Mouse (Mus musculus) CH12.LX (cell line): ENCODE data around the gene Atf3. TPM values are rescaled to one million over a fixed set of nuclear protein-coding genes. Genes with fewer than 3 reads are reported as not detected.
A peak's percentile ranks its signal among the peaks of the same experiment; 100 is the strongest.

Experiments used
- DNase-seq: peaks from one replicate; pipeline ENCODE4 v3.0.0-alpha.2; 2013; ENCODE audit errors: extremely low read depth
- H3K27ac ChIP-seq: 2 replicates; pipeline ENCODE4 v1.5.1; 2012; ENCODE audit warnings: low read depth, mild to moderate bottlenecking, control low read depth, moderate library complexity; ENCODE audit not compliant: insufficient read depth
- H3K27me3 ChIP-seq: replicated peaks from 2 replicates; pipeline ENCODE3; 2012; ENCODE audit warnings: inconsistent platforms
- H3K36me3 ChIP-seq, 2 experiments: replicated peaks in 1 of 2; 2 replicates each; pipeline versions ENCODE3 to v1.6.1; 2012; ENCODE audit warnings: inconsistent platforms in 1 of 2, low read length in 1 of 2, mild to moderate bottlenecking in 1 of 2, mixed read lengths in 1 of 2, moderate library complexity in 1 of 2; ENCODE audit not compliant: control insufficient read depth in 1 of 2, insufficient read depth in 1 of 2
- H3K4me1 ChIP-seq, 2 experiments: 2 replicates each; pipeline ENCODE4 v1.6.1; 2012; ENCODE audit warnings: inconsistent platforms in 1 of 2, moderate library complexity in 1 of 2; ENCODE audit not compliant: insufficient read depth in 2 of 2, control insufficient read depth in 1 of 2
- H3K4me2 ChIP-seq: 2 replicates; pipeline ENCODE4 v1.6.1; 2012; ENCODE audit warnings: low read depth, mild to moderate bottlenecking, control low read depth; ENCODE audit not compliant: poor library complexity, insufficient read depth, severe bottlenecking
- H3K4me3 ChIP-seq, 3 experiments: fragments of 150-350 bp in 1 of 3; sonication (generic) in 1 of 3; replicated peaks in 1 of 3; 2 replicates each; pipeline versions ENCODE3 to v1.5.1; 2011 to 2012; ENCODE audit warnings: low read depth in 2 of 3, low read length in 2 of 3, mild to moderate bottlenecking in 2 of 3, moderate library complexity in 2 of 3, control low read depth in 1 of 3, improper control_type of control experiment in 1 of 3, inconsistent platforms in 1 of 3, mixed read lengths in 1 of 3; ENCODE audit not compliant: poor library complexity in 1 of 3
- H3K79me2 ChIP-seq: replicated peaks from 2 replicates; pipeline ENCODE4 v1.6.1; 2012; ENCODE audit warnings: mild to moderate bottlenecking, moderate library complexity; ENCODE audit not compliant: control insufficient read depth, poor library complexity, insufficient read depth, severe bottlenecking; ENCODE audit errors: extremely low read depth
- H3K9ac ChIP-seq: 2 replicates; pipeline ENCODE4 v1.6.1; 2012; ENCODE audit warnings: low read depth, mild to moderate bottlenecking, control low read depth, moderate library complexity; ENCODE audit not compliant: insufficient read depth
- H3K9me3 ChIP-seq: replicated peaks from 2 replicates; pipeline ENCODE3; 2012; ENCODE audit warnings: low read length, inconsistent platforms, mixed read lengths
- CHD1 ChIP-seq: IDR thresholded peaks from 2 replicates; pipeline ENCODE4 v1.6.1; 2012; ENCODE audit warnings: low read depth, low read length, improper control_type of control experiment, inconsistent platforms
- CHD2 ChIP-seq: IDR thresholded peaks from 2 replicates; pipeline ENCODE4 v1.6.1; 2011; ENCODE audit warnings: low read length, improper control_type of control experiment
- CTCF ChIP-seq, 2 experiments: IDR thresholded peaks in 1 of 2; conservative IDR thresholded peaks in 1 of 2; 2 replicates each; pipeline ENCODE4 v1.5.1; 2011 to 2012; ENCODE audit warnings: low read depth in 2 of 2, low read length in 2 of 2, improper control_type of control experiment in 1 of 2, inconsistent platforms in 1 of 2, mild to moderate bottlenecking in 1 of 2, moderate library complexity in 1 of 2
- E2F4 ChIP-seq: IDR thresholded peaks from 2 replicates; pipeline ENCODE4 v1.6.1; 2011; ENCODE audit warnings: low read depth, low read length, improper control_type of control experiment; ENCODE audit not compliant: insufficient replicate concordance
- EP300 ChIP-seq: IDR thresholded peaks from 2 replicates; pipeline ENCODE4 v1.6.1; 2011; ENCODE audit warnings: low read length, improper control_type of control experiment
- GABPA ChIP-seq: IDR thresholded peaks from 2 replicates; pipeline ENCODE4 v1.6.1; 2012; ENCODE audit warnings: low read depth, low read length, improper control_type of control experiment, inconsistent platforms; ENCODE audit not compliant: insufficient replicate concordance
- HCFC1 ChIP-seq: IDR thresholded peaks from 2 replicates; pipeline ENCODE4 v1.6.1; 2012; ENCODE audit warnings: low read depth, mild to moderate bottlenecking, inconsistent platforms, low read length, improper control_type of control experiment
- IRF4 ChIP-seq: IDR thresholded peaks from 2 replicates; pipeline ENCODE4 v1.6.1; 2014; ENCODE audit warnings: low read depth, mild to moderate bottlenecking, inconsistent platforms, low read length, improper control_type of control experiment
- JUN ChIP-seq: IDR thresholded peaks from 2 replicates; pipeline ENCODE4 v1.6.1; 2011; ENCODE audit warnings: low read depth, mild to moderate bottlenecking, low read length, improper control_type of control experiment, moderate library complexity; ENCODE audit not compliant: insufficient read depth
- JUND ChIP-seq: conservative IDR thresholded peaks from 2 replicates; pipeline ENCODE4 v1.6.1; 2011; ENCODE audit warnings: low read depth, low read length, improper control_type of control experiment
- KAT2A ChIP-seq: IDR thresholded peaks from 2 replicates; pipeline ENCODE4 v1.6.1; 2012; ENCODE audit warnings: low read length, improper control_type of control experiment, inconsistent platforms; ENCODE audit not compliant: insufficient replicate concordance
- MAX ChIP-seq: IDR thresholded peaks from 2 replicates; pipeline ENCODE4 v1.6.1; 2011; ENCODE audit warnings: low read length, improper control_type of control experiment
- MAZ ChIP-seq: IDR thresholded peaks from 2 replicates; pipeline ENCODE4 v1.6.1; 2012; ENCODE audit warnings: low read depth, mild to moderate bottlenecking, inconsistent platforms, low read length, improper control_type of control experiment, moderate library complexity
- MEF2A ChIP-seq: IDR thresholded peaks from 2 replicates; pipeline ENCODE4 v1.6.1; 2014; ENCODE audit warnings: low read depth, mild to moderate bottlenecking, inconsistent platforms, low read length, improper control_type of control experiment, borderline replicate concordance
- MXI1 ChIP-seq: IDR thresholded peaks from 2 replicates; pipeline ENCODE4 v1.6.1; 2011; ENCODE audit warnings: mild to moderate bottlenecking, low read depth, low read length, improper control_type of control experiment
- MYC ChIP-seq: IDR thresholded peaks from 2 replicates; pipeline ENCODE4 v1.6.1; 2011; ENCODE audit warnings: low read depth, mild to moderate bottlenecking, improper control_type of control experiment, low read length
- NELFE ChIP-seq: IDR thresholded peaks from 2 replicates; pipeline ENCODE4 v1.6.1; 2011; ENCODE audit warnings: low read depth, low read length, improper control_type of control experiment
- PAX5 ChIP-seq: IDR thresholded peaks from 2 replicates; pipeline ENCODE4 v1.6.1; 2012; ENCODE audit warnings: low read length, inconsistent platforms, mixed read lengths
- POLR2A ChIP-seq: IDR thresholded peaks from 2 replicates; pipeline ENCODE4 v1.6.1; 2011; ENCODE audit warnings: low read depth, mild to moderate bottlenecking, improper control_type of control experiment, low read length
- RAD21 ChIP-seq: IDR thresholded peaks from 2 replicates; pipeline ENCODE4 v1.6.1; 2011; ENCODE audit warnings: low read depth, mild to moderate bottlenecking, low read length, improper control_type of control experiment, moderate library complexity
- SMC3 ChIP-seq: IDR thresholded peaks from 2 replicates; pipeline ENCODE4 v1.6.1; 2011; ENCODE audit warnings: low read depth, low read length, improper control_type of control experiment
- TBP ChIP-seq: conservative IDR thresholded peaks from 2 replicates; pipeline ENCODE4 v1.6.1; 2011; ENCODE audit warnings: low read depth, low read length, improper control_type of control experiment
- TCF12 ChIP-seq: IDR thresholded peaks from 2 replicates; pipeline ENCODE4 v1.6.1; 2014; ENCODE audit warnings: low read depth, mild to moderate bottlenecking, inconsistent platforms, low read length, improper control_type of control experiment
- UBTF ChIP-seq: IDR thresholded peaks from 2 replicates; pipeline ENCODE4 v1.6.1; 2012; ENCODE audit warnings: low read depth, mild to moderate bottlenecking, inconsistent platforms, low read length, improper control_type of control experiment, moderate library complexity
- USF1 ChIP-seq: IDR thresholded peaks from 2 replicates; pipeline ENCODE4 v1.6.1; 2014; ENCODE audit warnings: low read depth, mild to moderate bottlenecking, inconsistent platforms, low read length, improper control_type of control experiment
- USF2 ChIP-seq: conservative IDR thresholded peaks from 2 replicates; pipeline ENCODE4 v1.6.1; 2011; ENCODE audit warnings: low read depth, low read length, improper control_type of control experiment
- ZC3H11A ChIP-seq: IDR thresholded peaks from 2 replicates; pipeline ENCODE4 v1.6.1; 2012; ENCODE audit warnings: low read depth, mild to moderate bottlenecking, inconsistent platforms, low read length, improper control_type of control experiment
- ZKSCAN1 ChIP-seq: IDR thresholded peaks from 2 replicates; pipeline ENCODE4 v1.6.1; 2012; ENCODE audit warnings: low read depth, inconsistent platforms, low read length, improper control_type of control experiment, borderline replicate concordance
- dilution Hi-C: fragments of 300-500 bp; cut with MboI; formaldehyde crosslinking; loops from 2 replicates; pipeline ENCODE4 v1.14.3; 2020; ENCODE audit warnings: low sequenced_read_pairs; ENCODE audit not compliant: extremely low pct_unique_long_range_greater_than_20kb, extremely low pct_ligation_motif_present
- in situ Hi-C: fragments of 300-500 bp; cut with MboI; formaldehyde crosslinking; loops from 3 replicates; pipeline ENCODE4 v1.14.3; 2019; ENCODE audit warnings: low sequenced_read_pairs, low pct_ligation_motif_present, low pct_unique_long_range_greater_than_20kb, mixed read lengths
- polyA plus RNA-seq: library from polyadenylated mRNA; unstranded; fragments of >175 nt; gene quantifications from 2 replicates; pipeline ENCODE4 v1.2.1, GENCODE M21; 2012; ENCODE audit warnings: low read depth; ENCODE audit not compliant: insufficient read length
- total RNA-seq, 2 experiments: library from RNA; depleted of rRNA; stranded (reverse); fragments of 300-350 nt in 1 of 2; fragments of >200 nt in 1 of 2; gene quantifications; 2 replicates each; pipeline ENCODE4 v1.2.3; 2012 to 2014

The Atf3 gene
- total and polyA plus RNA-seq, 3 experiments: 25.1 to 39.7 (median 32.9) TPM

GRCm38 (mm10) chr1:191184066-191184815, 33.6 kb downstream of the Atf3 start:
- no peak for TF ChIP-seq PAX5
- no peak for TF ChIP-seq CHD1
- no peak for TF ChIP-seq CHD2
- TF ChIP-seq MYC: no peak
- TF ChIP-seq POLR2A: no peak
- TF ChIP-seq USF2: no peak
- no peak for TF ChIP-seq ZC3H11A
- TF ChIP-seq TCF12: no peak
- no peak for TF ChIP-seq USF1
- no peak for TF ChIP-seq MAX
- no peak overlapping the region for H3K4me2 ChIP-seq
- peaks cover 0 to 6% of the 10 kb centered on the region in 2 experiments for H3K36me3 ChIP-seq
- peaks cover 28% of the 10 kb centered on the region for H3K79me2 ChIP-seq
- H3K27me3 ChIP-seq: no peaks in the 10 kb centered on the region
- H3K9me3 ChIP-seq: peaks cover 19% of the 10 kb centered on the region
- in situ Hi-C loops: loop anchor here (5.0 to 10.0 kb wide), 2 partner anchors 89 to 98 kb away; partner anchors contain the start of gene Batf3
- DNase-seq: no peak
- H3K9ac ChIP-seq: no peak overlapping the region
- dilution Hi-C loops: no loop called here
- H3K4me1 ChIP-seq: peaks cover 9 to 53% of the 10 kb centered on the region in 2 experiments
- peak overlapping the region in 1 of 3 experiments; percentile 80 for H3K4me3 ChIP-seq
- H3K27ac ChIP-seq: no peak overlapping the region

- peaks cover 11 to 53% of the 10 kb centered on the region in 2 experiments for H3K4me1 ChIP-seq
- peak overlapping the region; percentile 80 to 92 (median 85) for H3K4me3 ChIP-seq
- H3K27ac ChIP-seq: peak overlapping the region; percentile 96
- H3K36me3 ChIP-seq: peaks cover under 1 to 12% of the 10 kb centered on the region in 2 experiments
- H3K79me2 ChIP-seq: peaks cover 36% of the 10 kb centered on the region
- peaks cover 19% of the 10 kb centered on the region for H3K9me3 ChIP-seq
- H3K27me3 ChIP-seq: no peaks in the 10 kb centered on the region
- DNase-seq: peak; percentile 89
- H3K9ac ChIP-seq: peak overlapping the region; percentile 95
- in situ Hi-C loops: loop anchor here (5.0 to 10.0 kb wide), 2 partner anchors 89 to 99 kb away; partner anchors contain the start of gene Batf3
- no peak overlapping the region for H3K4me2 ChIP-seq
- dilution Hi-C loops: no loop called here
- TF ChIP-seq MXI1: no peak; the same call in 1 of the 2 replicates
- no peak for TF ChIP-seq USF2
- 0 out of 2 replicates have a peak, but pooled peaks have one; percentile 16 for TF ChIP-seq MYC
- TF ChIP-seq UBTF: no peak
- peak; percentile 57 for TF ChIP-seq JUN
- TF ChIP-seq MAX: peak; percentile 79; the same call in 1 of the 2 replicates
- peak; percentile 94 for TF ChIP-seq NELFE
- peak; percentile 89 for TF ChIP-seq POLR2A
- no peak; the same call in 1 of the 2 replicates for TF ChIP-seq RAD21
- TF ChIP-seq EP300: peak; percentile 40; the same call in 1 of the 2 replicates
- no peak for TF ChIP-seq USF1
- no peak for TF ChIP-seq HCFC1
- no peak for TF ChIP-seq ZKSCAN1
- no peak for TF ChIP-seq PAX5
- TF ChIP-seq E2F4: no peak
- peak; percentile 5; the same call in 1 of the 2 replicates for TF ChIP-seq SMC3
- TF ChIP-seq KAT2A: no peak
- no peak for TF ChIP-seq CTCF (conservative IDR thresholded peaks at IDR 0.05 in 1 of 2, IDR thresholded peaks at IDR 0.05 in 1 of 2; ENCODE audit: low read depth in 2 of 2, low read length in 2 of 2)
- TF ChIP-seq TBP: peak; percentile 94
- TF ChIP-seq GABPA: no peak
- TF ChIP-seq MAZ: 0 out of 2 replicates have a peak, but pooled peaks have one; percentile 75
- TF ChIP-seq JUND: no peak
- TF ChIP-seq IRF4: peak; percentile 69
- peak; percentile 96 for TF ChIP-seq MEF2A
Measured at GRCm38 (mm10) chr1:191183163-191184065, 34.4 kb downstream of the Atf3 start.
